Mouse (Mus musculus): ENCODE measurements at regions not wholly inside any gene's neighbourhood (a gene's known extent, or its start where the extent isn't known, plus 50 kb on each side); places are given as distances from the start of the nearest gene placed in this dataset.

GRCm38 (mm10) chr3:54589976-54590375 is 102.6 kb upstream of the Supt20 start:
- TF ChIP-seq CTCF (IDR thresholded peaks at IDR 0.05; ENCODE audit: low read depth) = no peak
- TF ChIP-seq EP300 (IDR thresholded peaks at IDR 0.05; ENCODE audit: low read depth) = no peak
